Mouse (Mus musculus) heart, adult 8-10 months (tissue): ENCODE measurements at regions not wholly inside any gene's neighbourhood (a gene's known extent, or its start where the extent isn't known, plus 50 kb on each side); places are given as distances from the start of the nearest gene placed in this dataset.

Experiments used
- DNase-seq: peaks from one replicate; pipeline ENCODE4 v3.0.0; 2022; ENCODE audit warnings: low spot score

DNA sequence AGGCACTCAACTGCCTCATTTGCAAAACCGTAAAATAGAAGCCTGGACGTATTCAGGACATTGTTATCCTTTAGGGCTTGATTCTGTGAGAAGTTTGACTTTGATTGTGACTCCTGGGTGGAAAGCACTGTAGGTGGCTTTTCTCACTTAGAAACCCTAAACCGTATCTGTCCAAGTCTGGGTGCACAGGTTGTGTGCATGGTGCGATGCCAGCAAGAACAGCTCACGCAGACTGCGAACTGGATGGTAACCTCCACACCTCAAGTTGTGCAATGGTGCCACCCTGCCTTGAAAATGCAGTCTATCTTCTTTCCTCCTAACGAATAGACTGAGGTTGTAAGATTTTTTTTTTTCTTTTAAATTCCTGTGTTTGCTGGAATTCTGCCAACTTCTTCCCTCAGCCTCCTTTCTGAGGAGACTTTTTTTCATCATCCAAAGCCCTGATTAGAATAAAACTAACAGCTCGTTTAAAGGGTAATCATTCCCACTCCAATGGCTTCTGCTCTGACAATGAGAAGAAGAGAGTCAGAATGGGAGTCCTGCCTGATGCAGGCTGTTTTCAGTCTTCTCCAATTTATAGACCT lies 383.8 kb upstream of the Slc30a5 start:
- no peak for DNase-seq

- DNase-seq = no peak
Observed at GRCm38 (mm10) chr13:101216421-101216820, 383.2 kb upstream of the Slc30a5 start.

DNA sequence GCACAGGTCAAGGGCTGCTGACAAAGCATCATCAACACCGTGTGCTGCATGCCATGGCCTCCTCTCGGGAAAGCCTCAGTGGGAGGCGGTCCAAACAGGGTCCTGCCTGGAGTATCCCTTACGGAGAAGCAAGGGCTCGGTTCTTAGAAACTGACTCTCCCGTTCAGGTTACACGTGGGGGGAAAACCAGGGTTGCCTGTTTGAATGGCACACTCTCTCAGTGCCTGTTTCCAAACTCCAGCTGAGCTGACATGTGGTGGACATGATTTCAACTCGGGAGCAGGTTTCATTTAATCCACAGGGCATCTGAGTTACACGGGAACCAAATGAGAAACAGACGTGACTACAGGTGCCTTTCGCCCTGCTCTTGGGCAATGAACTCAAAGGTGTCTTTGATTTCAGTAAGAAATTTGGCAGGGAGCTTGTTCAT lies 382.6 kb upstream of the Slc30a5 start:
- no peak for DNase-seq

- DNase-seq = no peak
Observed at GRCm38 (mm10) chr13:101215131-101215641, 382.0 kb upstream of the Slc30a5 start.

DNA sequence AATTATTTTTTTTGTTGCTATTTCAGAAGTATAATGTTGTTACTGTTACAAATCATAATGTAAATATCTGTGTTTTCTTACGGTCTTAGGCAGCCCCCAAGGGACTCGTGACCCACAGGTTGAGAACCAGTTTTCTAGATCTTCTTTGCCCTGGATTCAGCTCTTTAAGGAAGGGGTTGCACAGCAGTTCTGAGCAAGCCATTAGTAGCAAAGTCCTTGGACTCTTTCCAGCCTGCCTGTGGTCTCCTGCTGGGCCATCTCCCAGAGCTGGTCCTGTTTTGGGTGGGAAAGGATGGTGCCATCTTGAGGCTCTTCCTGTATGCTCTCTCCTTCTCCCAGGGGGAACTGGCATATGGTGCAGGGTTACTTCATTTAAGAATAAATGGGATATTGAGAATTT lies 380.9 kb upstream of the Slc30a5 start:
- DNase-seq = no peak

GRCm38 (mm10) chr13:101213121-101213916 lies 380.1 kb upstream of the Slc30a5 start:
- no peak for DNase-seq

DNA sequence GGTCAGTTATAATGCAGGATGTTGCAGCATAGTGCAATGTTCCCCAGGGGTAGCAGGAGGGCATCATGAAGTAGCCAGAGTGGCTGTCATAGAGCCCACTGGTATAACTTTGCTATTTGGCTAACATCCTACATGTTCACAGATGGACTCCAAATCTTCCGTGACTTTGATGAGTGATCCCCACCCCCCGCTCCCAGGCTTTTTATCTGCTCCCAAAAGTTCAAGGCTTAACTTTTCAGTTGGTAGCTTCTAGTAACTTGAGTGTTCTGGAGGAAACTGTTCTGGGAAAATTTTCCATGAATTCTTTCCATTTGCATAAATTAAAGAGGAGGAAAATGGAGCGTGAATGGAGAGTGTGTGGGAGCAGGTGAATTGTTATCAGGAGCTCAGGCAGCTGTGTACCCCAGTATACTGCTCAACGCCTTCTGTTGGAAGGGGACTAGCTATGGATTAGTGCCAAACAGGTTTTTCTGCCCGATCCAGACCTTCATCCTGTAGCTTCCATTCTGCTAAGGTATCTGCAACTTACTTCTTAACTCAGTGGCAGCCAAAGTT lies 379.2 kb upstream of the Slc30a5 start:
- DNase-seq = no peak

- DNase-seq = no peak
Observed at GRCm38 (mm10) chr13:101208788-101209187, 375.6 kb upstream of the Slc30a5 start.

DNA sequence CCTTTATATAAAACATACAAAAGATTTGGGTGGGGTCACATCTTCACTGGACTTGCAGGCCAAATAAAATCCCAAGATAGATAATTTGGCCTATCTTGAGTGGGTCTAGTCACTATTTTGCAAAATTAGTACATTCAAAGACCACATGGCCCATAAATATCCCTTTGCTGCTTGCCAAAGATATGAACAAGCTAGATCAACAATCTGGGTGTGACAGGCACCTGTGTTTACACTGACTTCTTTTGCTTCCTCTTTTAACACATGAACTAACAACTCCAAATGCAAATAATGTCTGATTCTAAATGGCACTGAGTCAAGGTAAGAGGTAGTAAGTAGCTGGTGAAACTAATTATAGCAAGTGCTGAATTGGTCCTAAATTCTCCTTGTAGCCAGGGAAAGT lies 370.2 kb upstream of the Slc30a5 start:
- no peak for DNase-seq

DNA sequence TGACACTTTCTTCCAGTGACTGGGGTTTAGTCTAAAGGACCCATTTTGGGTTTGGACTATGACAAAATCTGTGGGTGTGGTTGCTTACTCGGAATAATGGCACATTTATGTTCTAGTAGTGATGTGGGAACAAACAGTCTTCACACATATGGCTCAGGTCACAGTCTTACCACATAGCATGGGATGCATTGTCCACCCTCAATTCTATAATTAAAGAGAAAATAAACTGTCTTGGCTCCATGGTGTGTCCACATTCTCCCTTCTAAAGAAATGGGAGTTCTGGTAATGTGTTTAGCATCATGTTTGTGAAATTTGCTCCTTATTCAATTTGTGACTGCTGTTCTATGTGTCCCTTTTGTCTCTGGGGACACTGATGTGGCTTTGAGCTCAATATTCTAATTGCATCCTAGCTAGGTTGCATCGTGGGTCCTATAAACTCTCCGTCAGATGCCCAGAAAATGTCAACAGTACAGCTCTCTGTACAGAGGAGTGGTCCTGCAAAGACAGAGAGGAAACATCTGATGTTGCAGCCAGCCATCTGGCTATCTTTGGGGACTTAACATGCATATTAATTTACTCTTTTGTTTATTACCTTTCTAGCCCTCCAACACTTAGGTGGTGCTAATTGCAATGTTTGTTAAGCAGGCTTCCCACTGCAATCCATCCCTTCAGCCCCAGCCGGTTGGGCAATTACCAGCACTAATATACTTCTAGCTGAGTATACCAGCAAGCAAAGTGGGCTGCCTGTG lies 369.5 kb upstream of the Slc30a5 start:
- DNase-seq = no peak

DNA sequence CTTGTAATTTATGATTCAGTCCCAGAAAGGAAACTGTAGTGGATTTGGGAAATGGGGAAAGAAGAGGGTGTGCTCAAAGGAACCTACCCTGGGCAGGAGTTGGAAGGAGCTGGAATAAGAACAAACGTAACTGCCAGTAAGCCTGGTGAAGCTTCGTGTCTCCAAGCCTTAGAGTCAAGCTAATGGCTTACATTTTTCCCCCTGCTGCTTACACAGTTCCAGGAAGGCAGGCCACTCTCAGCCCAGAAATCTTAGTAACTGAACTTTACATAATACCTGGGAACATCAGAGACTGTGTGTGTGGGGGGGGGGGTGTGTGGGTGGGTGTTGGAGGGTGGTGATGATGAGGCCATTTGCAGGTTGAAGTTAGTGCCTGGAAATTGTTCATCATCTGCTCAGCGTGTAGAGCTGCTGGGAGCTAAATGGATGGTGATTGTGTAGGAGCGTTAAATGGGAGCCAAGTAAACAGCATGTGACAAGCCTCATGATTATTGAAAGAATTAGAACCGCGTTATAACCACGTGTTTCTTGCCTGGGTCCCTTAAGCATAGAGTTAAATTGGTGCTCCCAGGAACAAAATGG lies 357.1 kb upstream of the Slc30a5 start:
- no peak for DNase-seq

GRCm38 (mm10) chr13:101182387-101182786 lies 349.2 kb upstream of the Slc30a5 start:
- DNase-seq = no peak

GRCm38 (mm10) chr13:101175017-101175689 lies 341.9 kb upstream of the Slc30a5 start:
- no peak for DNase-seq

GRCm38 (mm10) chr13:101161768-101162167 lies 328.5 kb upstream of the Slc30a5 start:
- DNase-seq = no peak

- no peak for DNase-seq
Observed at GRCm38 (mm10) chr13:101159878-101160277, 326.7 kb upstream of the Slc30a5 start.

DNA sequence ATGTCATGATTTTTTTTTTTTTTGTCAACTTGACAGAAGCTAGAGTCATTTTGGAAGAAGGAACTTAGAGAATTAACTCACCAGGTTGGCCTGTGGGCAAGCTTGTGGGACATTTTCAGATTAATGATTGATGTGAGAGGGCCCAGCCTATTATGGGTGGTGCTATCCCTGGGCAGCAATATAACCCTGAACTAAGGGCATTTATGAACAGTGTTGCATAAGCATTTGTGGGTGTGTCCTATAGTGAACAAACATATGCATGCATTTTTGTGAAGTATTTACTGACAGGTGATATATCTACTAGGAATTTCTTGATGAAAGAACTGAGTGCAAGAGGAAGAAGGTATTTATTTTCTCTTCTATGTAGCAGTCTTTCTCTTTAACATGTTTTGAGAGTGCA lies 320.5 kb upstream of the Slc30a5 start:
- no peak for DNase-seq

GRCm38 (mm10) chr13:101142761-101143160 lies 309.5 kb upstream of the Slc30a5 start:
- DNase-seq = no peak

DNA sequence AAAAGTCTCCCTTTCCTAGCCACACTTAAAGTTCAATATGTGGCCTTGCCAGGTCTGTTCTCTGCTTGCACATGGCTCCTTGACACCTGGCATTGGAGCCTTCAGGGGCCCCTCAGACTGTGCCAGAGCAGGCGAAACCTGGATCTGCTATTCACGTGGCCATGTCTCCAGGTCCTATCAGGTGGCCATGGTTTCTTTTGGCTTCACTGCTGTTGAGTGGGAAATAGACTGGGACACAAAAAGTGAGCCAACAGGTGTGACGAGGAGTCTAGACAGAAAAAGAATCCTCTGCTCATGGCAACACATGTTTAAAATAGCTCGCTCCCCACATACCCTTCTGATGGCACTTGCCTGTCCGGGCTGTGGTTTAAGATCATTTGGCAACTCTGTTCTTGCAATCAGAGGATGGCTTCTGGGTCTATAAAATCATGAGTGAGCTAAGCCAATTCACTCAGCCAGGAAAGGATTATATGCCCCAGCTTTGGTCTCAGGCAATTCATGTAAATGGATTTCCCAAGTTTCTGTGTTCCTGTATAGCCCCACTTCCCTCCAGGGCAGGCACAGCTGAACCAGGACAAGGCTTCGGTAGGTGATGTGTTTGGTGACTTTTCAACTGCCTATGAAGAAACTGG lies 309.0 kb upstream of the Slc30a5 start:
- DNase-seq = no peak

GRCm38 (mm10) chr13:101129466-101129865 lies 296.2 kb upstream of the Slc30a5 start:
- no peak for DNase-seq

GRCm38 (mm10) chr13:101127808-101128207 lies 294.6 kb upstream of the Slc30a5 start:
- no peak for DNase-seq

GRCm38 (mm10) chr13:101127262-101127661 lies 294.0 kb upstream of the Slc30a5 start:
- no peak for DNase-seq
